Mouse (Mus musculus) hindbrain, embryonic 15.5 days (tissue): Measurements from ENCODE around the gene Gas2l3. TPM values are rescaled to one million over a fixed set of nuclear protein-coding genes. Genes with fewer than 3 reads are reported as not detected.

Experiments used
- ATAC-seq: fragments of 200-750 bp; cut with Nextera tagmentation; 2 replicates; pipeline ENCODE4 v1.8.0; 2017; ENCODE audit warnings: low read depth, moderate number of reproducible peaks, moderate TSS enrichment; ENCODE audit not compliant: low FRiP score
- H3K27ac ChIP-seq: fragments of 300-500 bp; sonication (generic); replicated peaks from 2 replicates; pipeline ENCODE4 v1.5.1; 2015; ENCODE audit warnings: mild to moderate bottlenecking, inconsistent platforms
- H3K27me3 ChIP-seq: fragments of 300-500 bp; sonication (generic); 2 replicates; pipeline ENCODE4 v1.6.1; 2015; ENCODE audit warnings: control low read depth, inconsistent platforms
- H3K36me3 ChIP-seq: fragments of 300-500 bp; sonication (generic); 2 replicates; pipeline ENCODE4 v1.6.1; 2015; ENCODE audit warnings: control low read depth, inconsistent platforms
- H3K4me1 ChIP-seq: fragments of 300-500 bp; sonication (generic); replicated peaks from 2 replicates; pipeline ENCODE4 v1.6.1; 2015; ENCODE audit warnings: control low read depth, inconsistent platforms
- H3K4me2 ChIP-seq: fragments of 300-500 bp; sonication (generic); 2 replicates; pipeline ENCODE4 v1.6.1; 2015; ENCODE audit warnings: moderate library complexity, mild to moderate bottlenecking, inconsistent platforms
- H3K4me3 ChIP-seq: fragments of 300-500 bp; sonication (generic); 2 replicates; pipeline ENCODE4 v1.5.1; 2015; ENCODE audit warnings: mild to moderate bottlenecking, inconsistent platforms
- H3K9ac ChIP-seq: fragments of 300-500 bp; sonication (generic); 2 replicates; pipeline ENCODE4 v1.6.1; 2015; ENCODE audit warnings: inconsistent platforms
- H3K9me3 ChIP-seq: fragments of 300-500 bp; sonication (generic); 2 replicates; pipeline ENCODE4 v1.6.1; 2016; ENCODE audit warnings: control low read depth, inconsistent platforms
- WGBS: fragments of 180-500 bp; shearing (Covaris S2); methylation state at CpG from one replicate; pipeline ENCODE4 v1.1.7; 2015; 5-methylcytosine and 5-hydroxymethylcytosine counted together
- polyA plus RNA-seq: library from polyadenylated mRNA; unstranded; fragments of >200 nt; fragmentation: Nextera tagmentation; extraction: Ambion mirVana; gene quantifications from 2 replicates; pipeline ENCODE4 v1.2.1, GENCODE M21; 2015

The Gas2l3 gene
- polyA plus RNA-seq, 1 experiment from 2014 or later: 5.5 TPM

DNA sequence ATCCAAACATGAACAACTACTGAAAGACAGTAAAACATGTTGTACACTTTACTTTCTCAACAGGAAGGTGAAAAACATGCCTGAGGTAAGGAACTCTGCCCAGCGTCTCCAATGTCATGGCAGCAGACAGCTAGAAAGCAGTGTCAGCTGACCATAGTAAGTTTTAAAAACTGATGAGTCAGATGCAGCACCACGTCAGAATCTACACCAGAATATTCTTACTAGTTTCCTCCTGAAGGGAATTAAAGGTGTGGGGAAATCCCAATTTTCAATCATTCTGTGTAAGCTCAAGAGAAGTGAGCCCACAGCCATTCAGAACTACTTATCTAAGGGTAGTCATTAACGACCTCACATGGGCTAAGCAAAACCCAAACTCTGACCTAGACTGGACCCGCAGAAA is 1.1 kb downstream of the Gas2l3 start:
- 27% methylated on average over 4 of the region's 4 CpGs for WGBS
- Histone ChIP-seq H3K9me3 (no peaks in the 10 kb centered on the region), H3K4me1 (peaks cover 10% of the 10 kb centered on the region), H3K27ac (no peak overlapping the region), H3K9ac (peak overlapping the region; percentile 58; the same call in 1 of the 2 replicates), H3K4me3 (peak overlapping the region; percentile 68), H3K27me3 (peaks cover 22% of the 10 kb centered on the region), H3K4me2 (peak overlapping the region; percentile 95), H3K36me3 (no peaks in the 10 kb centered on the region)
- 0 out of 2 replicates have a peak, but pooled peaks have one; percentile 0 for ATAC-seq

DNA sequence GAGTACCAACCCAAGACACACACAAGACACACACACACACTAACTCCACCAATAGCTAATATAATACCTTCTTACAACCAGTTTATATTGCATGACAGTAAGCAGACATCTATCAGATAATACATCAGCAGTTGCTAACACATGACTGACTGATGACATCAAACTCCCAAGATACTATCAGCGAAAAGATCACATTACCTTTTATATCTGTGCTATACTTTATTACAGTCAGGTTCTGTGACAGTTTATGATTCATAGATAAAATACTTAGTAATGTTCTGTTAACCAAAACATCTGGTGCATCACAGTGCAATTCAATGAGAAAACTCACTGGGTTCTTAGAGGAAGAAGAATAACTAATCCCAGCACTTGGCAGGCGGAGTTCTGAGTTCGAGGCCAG is 1.8 kb downstream of the Gas2l3 start:
- Histone ChIP-seq H3K27ac (no peak overlapping the region), H3K36me3 (no peaks in the 10 kb centered on the region), H3K4me3 (no peak overlapping the region), H3K9me3 (no peaks in the 10 kb centered on the region), H3K9ac (no peak overlapping the region), H3K27me3 (peaks cover 28% of the 10 kb centered on the region), H3K4me1 (peaks cover 10% of the 10 kb centered on the region), H3K4me2 (no peak overlapping the region)
- no peak for ATAC-seq
- WGBS: 96% methylated on average over 3 of the region's 3 CpGs

DNA sequence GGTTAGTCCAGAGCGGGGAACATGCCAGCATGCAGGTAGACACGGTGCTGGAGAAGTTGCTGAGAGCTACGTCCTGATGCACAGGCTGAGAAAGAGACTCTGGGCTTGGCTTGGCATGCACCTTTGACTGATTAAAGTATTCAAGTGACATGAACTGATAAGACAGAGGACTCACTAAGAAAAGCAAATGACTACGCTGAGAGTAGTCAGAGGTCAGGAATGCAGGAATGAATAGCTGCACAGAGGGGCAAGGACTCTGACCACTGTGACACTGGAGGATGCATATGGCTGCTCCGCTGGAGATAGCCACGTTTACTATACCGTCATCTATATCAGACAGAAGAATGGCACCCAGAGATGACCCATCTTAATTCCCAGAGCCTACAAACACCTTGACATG is 4.4 kb downstream of the Gas2l3 start:
- Histone ChIP-seq H3K9ac (no peak overlapping the region), H3K4me3 (no peak overlapping the region), H3K27me3 (peaks cover 26% of the 10 kb centered on the region), H3K4me2 (no peak overlapping the region), H3K9me3 (no peaks in the 10 kb centered on the region), H3K36me3 (no peaks in the 10 kb centered on the region), H3K27ac (no peak overlapping the region), H3K4me1 (peaks cover 27% of the 10 kb centered on the region)
- no peak for ATAC-seq
- WGBS: 87% methylated on average over 7 of the region's 7 CpGs

- Histone ChIP-seq H3K9ac (no peak overlapping the region), H3K9me3 (no peaks in the 10 kb centered on the region), H3K27me3 (peaks cover 32% of the 10 kb centered on the region), H3K4me1 (peaks cover 23% of the 10 kb centered on the region), H3K36me3 (no peaks in the 10 kb centered on the region), H3K4me2 (no peak overlapping the region), H3K27ac (no peak overlapping the region), H3K4me3 (no peak overlapping the region)
- WGBS: 70% methylated on average over 12 of the region's 12 CpGs
- ATAC-seq: no peak
Measured at GRCm38 (mm10) chr10:89437996-89438395, 5.8 kb downstream of the Gas2l3 start.

- no peak for ATAC-seq
- Histone ChIP-seq H3K36me3 (no peaks in the 10 kb centered on the region), H3K9ac (no peak overlapping the region), H3K4me2 (no peak overlapping the region), H3K27ac (no peak overlapping the region), H3K4me1 (peaks cover 17% of the 10 kb centered on the region), H3K4me3 (no peak overlapping the region), H3K9me3 (no peaks in the 10 kb centered on the region), H3K27me3 (peaks cover 32% of the 10 kb centered on the region)
- WGBS: 39% methylated on average over 9 of the region's 9 CpGs
Measured at GRCm38 (mm10) chr10:89437472-89437871, 6.3 kb downstream of the Gas2l3 start.

GRCm38 (mm10) chr10:89435920-89436319 is 7.8 kb downstream of the Gas2l3 start:
- no peak overlapping the region for H3K9ac ChIP-seq
- no peak overlapping the region for H3K4me3 ChIP-seq
- no peak overlapping the region for H3K4me2 ChIP-seq
- 52% methylated on average over 9 of the region's 9 CpGs for WGBS
- H3K27ac ChIP-seq: no peak overlapping the region
- H3K9me3 ChIP-seq: no peaks in the 10 kb centered on the region
- peaks cover 17% of the 10 kb centered on the region for H3K4me1 ChIP-seq
- peaks cover 37% of the 10 kb centered on the region for H3K27me3 ChIP-seq
- ATAC-seq: peak; percentile 63; the same call in 1 of the 2 replicates
- H3K36me3 ChIP-seq: no peaks in the 10 kb centered on the region

- Histone ChIP-seq H3K9ac (no peak overlapping the region), H3K4me3 (0 out of 2 replicates have a peak overlapping the region, but pooled peaks have one; percentile 11), H3K4me2 (peak overlapping the region; percentile 43), H3K4me1 (peaks cover 17% of the 10 kb centered on the region), H3K27ac (no peak overlapping the region), H3K9me3 (no peaks in the 10 kb centered on the region), H3K27me3 (peaks cover 39% of the 10 kb centered on the region), H3K36me3 (no peaks in the 10 kb centered on the region)
- 43% methylated on average over 12 of the region's 12 CpGs for WGBS
- ATAC-seq: peak; percentile 47; the same call in 1 of the 2 replicates
Measured at GRCm38 (mm10) chr10:89435413-89435812, 8.4 kb downstream of the Gas2l3 start.

- Histone ChIP-seq H3K4me2 (peak overlapping the region; percentile 43), H3K9ac (no peak overlapping the region), H3K9me3 (no peaks in the 10 kb centered on the region), H3K27ac (no peak overlapping the region), H3K4me1 (peaks cover 17% of the 10 kb centered on the region), H3K4me3 (0 out of 2 replicates have a peak overlapping the region, but pooled peaks have one; percentile 11), H3K27me3 (peaks cover 39% of the 10 kb centered on the region), H3K36me3 (no peaks in the 10 kb centered on the region)
- 11% methylated on average over 17 of the region's 17 CpGs for WGBS
- no peak for ATAC-seq
Measured at GRCm38 (mm10) chr10:89434509-89435210, 9.1 kb downstream of the Gas2l3 start.

DNA sequence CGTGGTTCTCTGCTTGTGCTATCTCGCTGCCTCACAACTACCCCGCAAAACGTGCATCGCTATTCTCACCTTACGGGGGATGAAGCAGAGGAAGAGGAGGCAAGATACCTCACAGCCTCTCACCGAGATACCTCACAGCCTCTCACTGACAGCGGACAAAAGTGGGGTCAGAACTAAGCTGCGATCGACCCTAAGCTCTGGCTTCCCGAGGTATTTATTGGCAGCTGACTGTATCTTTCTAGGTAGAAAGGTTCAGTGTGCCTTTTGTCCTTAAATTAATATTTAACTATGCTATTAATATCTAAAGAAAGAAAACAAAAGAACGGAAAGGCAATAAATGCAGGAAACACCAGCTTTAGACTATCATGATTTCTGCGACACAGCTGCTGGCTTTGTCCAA is 11.0 kb downstream of the Gas2l3 start:
- Histone ChIP-seq H3K36me3 (no peaks in the 10 kb centered on the region), H3K27me3 (peaks cover 28% of the 10 kb centered on the region), H3K4me2 (no peak overlapping the region), H3K9me3 (no peaks in the 10 kb centered on the region), H3K4me3 (no peak overlapping the region), H3K27ac (no peak overlapping the region), H3K9ac (no peak overlapping the region), H3K4me1 (peaks cover 17% of the 10 kb centered on the region)
- no peak for ATAC-seq
- 84% methylated on average over 13 of the region's 13 CpGs for WGBS

DNA sequence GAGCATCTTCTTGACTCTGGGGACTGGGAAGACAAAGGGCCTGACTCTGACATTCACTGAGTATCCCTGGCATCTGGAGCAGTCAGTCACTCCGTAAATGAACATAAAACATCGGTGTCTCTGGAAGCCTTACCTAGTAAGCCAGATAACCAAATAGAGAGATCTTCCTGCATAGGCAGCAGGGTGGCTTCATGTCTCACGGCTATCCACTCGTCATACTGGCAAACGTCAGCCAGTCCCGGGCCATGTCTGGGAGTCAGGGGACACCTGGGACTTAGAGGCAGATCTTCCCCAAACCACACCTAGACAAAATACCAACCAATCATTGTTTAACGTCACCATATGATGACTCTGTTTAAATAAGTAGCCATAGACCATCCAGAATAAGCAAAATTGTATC is 13.0 kb downstream of the Gas2l3 start:
- Histone ChIP-seq H3K4me1 (peaks cover 14% of the 10 kb centered on the region), H3K36me3 (no peaks in the 10 kb centered on the region), H3K4me2 (no peak overlapping the region), H3K27ac (no peak overlapping the region), H3K4me3 (no peak overlapping the region), H3K9me3 (no peaks in the 10 kb centered on the region), H3K27me3 (peaks cover 18% of the 10 kb centered on the region), H3K9ac (no peak overlapping the region)
- 91% methylated on average over 7 of the region's 7 CpGs for WGBS
- no peak for ATAC-seq

DNA sequence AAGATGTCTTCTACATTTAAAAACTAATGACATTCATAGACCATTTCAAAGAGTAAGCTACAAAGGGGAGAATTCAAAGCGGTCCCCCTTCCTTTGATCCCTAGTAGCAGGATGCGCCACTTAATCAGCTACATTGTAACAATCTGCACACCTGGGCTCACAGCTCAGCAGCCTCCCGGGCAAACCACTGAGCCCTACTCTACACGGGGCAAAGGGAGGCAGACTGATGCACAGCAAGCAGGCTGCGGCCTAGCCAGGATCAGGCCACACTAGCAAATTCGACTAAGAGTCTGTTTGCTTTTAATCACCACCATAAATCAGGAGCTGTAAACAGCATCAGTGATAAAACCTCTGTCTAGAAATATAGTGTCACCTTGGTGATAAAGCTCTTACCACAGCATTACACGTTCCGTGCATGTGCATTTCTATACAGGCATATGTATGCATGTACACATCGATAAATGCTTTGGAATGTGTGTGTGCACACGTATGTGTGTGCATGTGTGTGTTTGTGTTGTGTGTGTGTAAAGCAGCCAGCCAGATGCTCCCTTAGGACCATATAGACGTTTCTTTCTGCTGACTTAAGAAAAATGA is 18.9 kb downstream of the Gas2l3 start:
- Histone ChIP-seq H3K27ac (no peak overlapping the region), H3K9ac (no peak overlapping the region), H3K4me1 (no peaks in the 10 kb centered on the region), H3K27me3 (no peaks in the 10 kb centered on the region), H3K36me3 (no peaks in the 10 kb centered on the region), H3K4me2 (no peak overlapping the region), H3K4me3 (no peak overlapping the region), H3K9me3 (no peaks in the 10 kb centered on the region)
- WGBS: 82% methylated on average over 11 of the region's 11 CpGs
- no peak for ATAC-seq

- H3K27ac ChIP-seq: no peak overlapping the region
- no peak overlapping the region for H3K4me3 ChIP-seq
- H3K9me3 ChIP-seq: no peaks in the 10 kb centered on the region
- H3K36me3 ChIP-seq: no peaks in the 10 kb centered on the region
- H3K4me2 ChIP-seq: no peak overlapping the region
- H3K27me3 ChIP-seq: no peaks in the 10 kb centered on the region
- WGBS: 92% methylated on average over 9 of the region's 9 CpGs
- H3K9ac ChIP-seq: no peak overlapping the region
- ATAC-seq: no peak
- no peaks in the 10 kb centered on the region for H3K4me1 ChIP-seq
Measured at GRCm38 (mm10) chr10:89424217-89424616, 19.6 kb downstream of the Gas2l3 start.
